ENCODE assay signal across 10 mouse cellular contexts in genomic region chr12:25034338-25034953, GRCm38 (mm10). TPM values are rescaled to one million over a fixed set of nuclear protein-coding genes. Genes with fewer than 3 reads are reported as not detected.
DNase-seq lines count a peak whose midpoint lies in the region; ATAC-seq lines count a peak whose summit lies in the region.
"Had no signal": no experiment of that assay in that cellular context is flagged by ENCODE, and none has a peak within 500 bp of the region (broad histone marks: within the 10 kb centered on the region; RNA-seq: fewer than 3 reads in every experiment).

No protein-coding gene starts in this region.

- no peaks in the 10 kb centered on the region for H3K27me3 ChIP-seq in midbrain, embryonic 11.5 days (ENCODE audit: control insufficient read depth, insufficient read depth, low read length)
- peaks cover 4% of the 10 kb centered on the region; the same call in 1 of the 2 replicates for H3K27me3 ChIP-seq in midbrain, embryonic 10.5 days (ENCODE audit: low read depth, poor library complexity, severe bottlenecking)
- H3K27me3 ChIP-seq in stomach, embryonic 16.5 days (ENCODE audit: control insufficient read depth, insufficient read depth, low read length), result no peaks in the 10 kb centered on the region

- no peak overlapping the region for H3K4me3 ChIP-seq in midbrain, embryonic 11.5 days (ENCODE audit: low read depth, low read length)
- no peak overlapping the region for H3K4me3 ChIP-seq in midbrain, embryonic 10.5 days
- no peak overlapping the region for H3K4me3 ChIP-seq in stomach, embryonic 16.5 days (replicated peaks; ENCODE audit: low read length)
- H3K4me3 ChIP-seq: myocyte had no signal

- no peaks in the 10 kb centered on the region for H3K36me3 ChIP-seq in midbrain, embryonic 11.5 days (ENCODE audit: control insufficient read depth, insufficient read depth, low read length)
- H3K36me3 ChIP-seq in midbrain, embryonic 10.5 days, result peaks cover 10% of the 10 kb centered on the region
- no peaks in the 10 kb centered on the region for H3K36me3 ChIP-seq in stomach, embryonic 16.5 days (ENCODE audit: control insufficient read depth, insufficient read depth, low read length)

- no peak for DNase-seq in frontal cortex, postnatal 14 days (ENCODE audit: low spot score in 2 of 2)
- no peak for DNase-seq in midbrain, embryonic 11.5 days (ENCODE audit: low spot score, missing footprints)
- DNase-seq in midbrain, embryonic 10.5 days (ENCODE audit: low spot score), result no peak
- DNase-seq in kidney, postnatal 14 days, result peak; percentile 60
- DNase-seq in adrenal gland, adult 8-10 months, result no peak
- no peak for DNase-seq in natural killer cell, adult 2 months (ENCODE audit: low spot score in 2 of 2)
- DNase-seq: thymus, postnatal 25 days had no signal

- no peaks in the 10 kb centered on the region for H3K9me3 ChIP-seq in midbrain, embryonic 11.5 days (ENCODE audit: control insufficient read depth, low read length)
- H3K9me3 ChIP-seq in midbrain, embryonic 10.5 days (replicated peaks), result no peaks in the 10 kb centered on the region
- H3K9me3 ChIP-seq in stomach, embryonic 16.5 days (replicated peaks; ENCODE audit: control insufficient read depth, low read length), result no peaks in the 10 kb centered on the region

- no peak overlapping the region for H3K4me2 ChIP-seq in midbrain, embryonic 11.5 days
- H3K4me2 ChIP-seq in stomach, embryonic 16.5 days (ENCODE audit: low read depth, low read length), result no peak overlapping the region

- peak overlapping the region; percentile 40; the same call in 1 of the 2 replicates for H3K27ac ChIP-seq in midbrain, embryonic 11.5 days (ENCODE audit: low read depth, low read length)
- no peak overlapping the region; the same call in 1 of the 2 replicates for H3K27ac ChIP-seq in midbrain, embryonic 10.5 days (replicated peaks)
- H3K27ac ChIP-seq in stomach, embryonic 16.5 days (ENCODE audit: low read length), result peak overlapping the region; percentile 57; the same call in 1 of the 2 replicates

- peaks cover 12% of the 10 kb centered on the region for H3K4me1 ChIP-seq in midbrain, embryonic 11.5 days (ENCODE audit: control insufficient read depth, insufficient read depth, low read length)
- H3K4me1 ChIP-seq in midbrain, embryonic 10.5 days, result peaks cover 25% of the 10 kb centered on the region
- H3K4me1 ChIP-seq in stomach, embryonic 16.5 days (ENCODE audit: control insufficient read depth, insufficient read depth, low read length), result no peaks in the 10 kb centered on the region

- H3K9ac ChIP-seq in midbrain, embryonic 11.5 days (ENCODE audit: low read length), result no peak overlapping the region
- H3K9ac ChIP-seq in stomach, embryonic 16.5 days (ENCODE audit: low read length), result no peak overlapping the region

- WGBS in midbrain, embryonic 11.5 days, result 65% methylated on average over 8 of the region's 8 CpGs
- 76% methylated on average over 8 of the region's 8 CpGs for WGBS in midbrain, embryonic 10.5 days
- WGBS in stomach, embryonic 16.5 days, result 60% methylated on average over 8 of the region's 8 CpGs

- peak; percentile 60; the same call in 1 of the 2 replicates for ATAC-seq in frontal cortex, adult (ENCODE audit: low TSS enrichment)
- no peak for ATAC-seq in midbrain, embryonic 11.5 days (ENCODE audit: low FRiP score)
- peak; percentile 50; the same call in 1 of the 2 replicates for ATAC-seq in stomach, embryonic 16.5 days (ENCODE audit: insufficient read depth, low FRiP score)

RNA-seq across cellular contexts. Expression of gene Kidins220, which starts 59.7 kb away (rescaled TPM):
- polyA plus RNA-seq in midbrain, embryonic 11.5 days (2014; fragmentation: Nextera tagmentation; extraction: Ambion mirVana), result 49.9 and 53.8 TPM in 2 replicates
- 22.9 and 39.4 TPM in 2 replicates for polyA plus RNA-seq in midbrain, embryonic 10.5 days (2016; fragmentation: Nextera tagmentation; extraction: Ambion mirVana)
- 30.1 and 32.7 TPM in 2 replicates for polyA plus RNA-seq in stomach, embryonic 16.5 days (2015; fragmentation: Nextera tagmentation; extraction: Ambion mirVana)
- total RNA-seq in adrenal gland, adult 8-10 months (2022), result 100 to 1,000 TPM; 105 to 132 (median 121) TPM
